Mouse (Mus musculus) adrenal gland, adult 2 months (tissue): ENCODE measurements around the gene Dnaic1. TPM values are rescaled to one million over a fixed set of nuclear protein-coding genes. Genes with fewer than 3 reads are reported as not detected.

ENCODE experiments used
- DNase-seq: peaks from one replicate; pipeline ENCODE4 v3.0.0; 2021
- polyA plus RNA-seq: library from polyadenylated mRNA; depleted of rRNA; stranded (reverse); fragments of >200 nt; gene quantifications from 2 replicates; pipeline ENCODE4 v1.2.3, GENCODE M21; 2012
- total RNA-seq, 2 experiments: library from RNA; stranded (reverse); gene quantifications; 2 replicates each; pipeline ENCODE4 v1.2.3; 2021

Dnaic1 gene
- total and polyA plus RNA-seq, 3 experiments: 0.43 to 0.46 TPM; not detected in 1

DNA sequence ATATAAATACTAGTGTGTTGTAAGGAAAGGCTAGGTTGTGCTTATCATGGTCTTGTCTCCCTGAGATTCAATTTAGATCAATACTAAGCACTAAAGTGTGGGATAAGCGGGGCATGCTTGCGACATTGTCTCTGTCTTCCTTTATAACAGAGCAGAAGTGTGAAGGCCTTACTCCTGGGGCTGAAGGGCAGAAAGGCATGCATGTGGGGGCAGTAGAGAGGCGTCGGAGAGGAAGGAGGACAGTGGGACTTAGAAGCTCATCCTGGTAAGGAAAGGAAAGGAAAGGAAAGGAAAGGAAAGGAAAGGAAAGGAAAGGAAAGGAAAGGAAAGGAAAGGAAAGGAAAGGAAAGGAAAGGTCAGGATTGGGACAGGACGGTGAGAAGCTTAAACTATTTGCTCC is 1.9 kb downstream of the Dnaic1 start:
- DNase-seq: no peak

DNA sequence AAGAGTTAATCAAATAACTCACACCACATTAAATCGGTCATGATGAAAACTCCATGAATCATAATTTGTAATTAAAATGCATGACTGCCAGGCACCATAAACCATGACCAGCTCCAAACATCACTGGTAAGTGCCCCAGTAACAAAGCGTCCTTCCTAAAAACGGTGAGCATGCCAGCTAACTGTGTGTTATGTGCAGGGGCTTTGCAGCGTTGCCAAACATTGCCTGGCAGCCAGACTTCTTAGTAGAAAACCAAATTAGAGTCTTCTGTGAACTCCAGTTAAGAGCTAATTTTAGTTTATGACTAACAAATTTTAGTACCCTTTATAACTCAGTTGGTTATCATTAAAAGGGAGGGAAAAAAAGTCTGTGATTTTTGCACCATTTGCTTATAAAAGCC is 3.9 kb downstream of the Dnaic1 start:
- no peak for DNase-seq

DNA sequence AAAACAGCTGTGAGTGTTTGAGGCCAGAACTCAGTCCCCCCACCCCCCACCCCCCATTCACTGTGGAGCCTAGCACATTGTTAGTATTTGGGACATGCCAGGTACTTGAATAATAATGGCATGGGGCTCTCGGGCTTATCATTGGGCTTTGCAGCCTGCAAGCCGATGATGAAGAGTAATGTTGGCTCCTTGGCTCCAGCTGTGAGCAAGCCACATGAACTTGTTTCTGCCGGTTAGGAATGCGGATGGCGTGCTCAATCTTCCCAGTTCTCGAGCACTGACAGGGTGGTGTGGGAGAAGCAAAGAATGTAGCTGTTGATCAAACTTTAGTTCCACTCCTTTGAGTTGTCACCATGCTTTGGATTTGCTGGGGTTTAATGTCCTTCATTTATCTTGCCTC is 6.3 kb downstream of the Dnaic1 start:
- no peak for DNase-seq

DNA sequence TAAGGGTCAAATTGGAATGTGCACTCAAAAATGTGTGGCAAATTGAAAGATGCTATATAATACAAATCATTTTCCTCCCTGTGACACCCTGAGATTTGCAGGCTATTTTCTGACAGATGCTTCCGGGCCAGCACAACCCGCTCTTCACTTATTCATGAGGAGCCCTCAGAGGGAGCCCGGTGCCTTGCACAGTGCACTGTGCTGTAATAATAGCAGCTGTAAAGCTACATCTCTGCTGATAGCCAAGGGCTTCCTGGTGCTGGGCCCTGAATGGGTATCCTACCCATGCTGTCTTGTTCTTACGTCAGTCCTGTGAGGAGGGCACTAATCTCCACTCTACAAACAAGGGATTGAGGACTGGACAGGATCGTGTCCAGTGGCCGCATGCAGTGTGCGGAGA is 13.8 kb downstream of the Dnaic1 start:
- DNase-seq: no peak

DNA sequence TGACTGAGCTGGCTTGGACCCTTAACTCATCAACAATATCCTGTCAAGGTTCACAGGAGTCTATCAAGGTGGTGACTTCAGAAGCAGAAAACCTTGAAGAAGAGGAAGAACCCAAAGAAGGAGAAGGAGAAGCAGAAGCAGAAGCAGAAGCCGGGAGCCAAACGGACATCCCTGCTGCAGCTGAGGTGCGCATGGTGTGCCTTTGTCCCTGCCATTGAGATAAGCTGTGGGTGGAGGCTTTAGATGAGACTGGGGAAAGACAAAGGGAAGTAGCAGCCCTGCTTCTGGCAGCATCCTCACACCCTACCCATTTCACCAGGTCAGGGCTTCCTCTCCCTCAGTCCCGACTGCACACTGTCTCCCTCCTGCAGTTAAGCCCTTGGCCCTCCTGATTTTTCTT is 33.2 kb downstream of the Dnaic1 start:
- DNase-seq: no peak

DNA sequence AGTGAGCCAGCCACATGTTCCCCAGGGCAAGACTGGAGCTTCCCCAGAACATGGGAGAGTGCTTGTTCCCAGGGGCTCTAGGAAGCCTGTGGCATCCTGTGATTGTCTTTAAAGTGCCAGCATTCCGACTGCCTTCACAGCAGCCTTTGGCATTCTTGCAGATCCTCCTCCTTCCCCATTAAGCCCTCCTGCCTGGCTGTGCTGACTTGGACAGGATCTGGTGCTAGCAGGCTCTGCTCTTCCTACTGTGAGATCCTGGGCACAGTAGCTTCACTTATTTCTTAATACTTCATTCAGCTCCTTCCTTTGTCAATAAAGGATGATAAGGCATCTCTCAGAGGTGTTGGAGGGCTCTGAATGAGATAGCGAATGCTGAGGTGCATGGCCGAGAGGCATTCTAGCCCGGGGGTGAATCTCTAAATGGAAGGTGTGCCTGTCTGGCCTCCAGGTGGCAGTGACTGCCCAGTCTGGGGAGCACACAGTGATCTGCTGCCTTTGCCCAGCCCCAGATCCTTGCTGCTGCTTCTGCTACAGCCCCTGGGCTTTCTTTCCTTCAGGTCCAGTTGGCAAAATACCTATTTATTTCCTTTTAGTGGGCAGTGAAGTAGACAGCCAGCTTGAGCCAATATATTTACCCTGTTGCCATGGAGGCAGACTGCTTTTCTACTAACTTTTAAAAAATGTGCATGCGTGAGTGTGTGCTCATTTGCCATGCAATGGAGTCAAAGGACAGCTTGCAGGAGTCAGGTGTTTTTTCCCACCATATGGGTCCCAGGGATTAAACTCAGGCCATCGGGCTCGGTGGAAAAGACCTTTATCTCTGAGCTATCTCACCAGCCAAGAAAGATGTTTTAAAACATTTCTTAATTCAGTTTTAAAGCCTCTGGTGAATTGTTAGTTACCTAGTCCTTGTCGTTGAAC is 35.2 kb downstream of the Dnaic1 start:
- no peak for DNase-seq

DNA sequence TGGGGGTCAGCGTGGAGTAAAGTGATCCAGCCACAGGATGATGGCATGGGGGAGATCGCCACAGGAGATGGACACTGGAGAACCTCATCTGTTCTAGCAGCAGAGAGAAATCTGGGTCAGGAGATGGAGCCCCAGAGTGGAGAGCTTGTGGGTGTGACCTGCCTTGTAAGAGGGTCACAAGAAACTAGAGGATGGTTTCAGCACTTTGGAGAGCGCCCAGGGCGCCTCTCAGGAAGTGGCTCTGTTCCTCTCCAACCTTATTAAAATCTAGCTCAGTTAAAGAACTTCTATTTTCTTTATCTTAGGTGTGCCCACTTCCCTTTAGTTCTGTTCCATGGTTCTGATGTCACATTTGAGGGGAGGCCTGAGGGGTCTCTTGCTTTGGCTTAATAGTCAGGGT is 37.2 kb downstream of the Dnaic1 start:
- peak; percentile 48 for DNase-seq

DNA sequence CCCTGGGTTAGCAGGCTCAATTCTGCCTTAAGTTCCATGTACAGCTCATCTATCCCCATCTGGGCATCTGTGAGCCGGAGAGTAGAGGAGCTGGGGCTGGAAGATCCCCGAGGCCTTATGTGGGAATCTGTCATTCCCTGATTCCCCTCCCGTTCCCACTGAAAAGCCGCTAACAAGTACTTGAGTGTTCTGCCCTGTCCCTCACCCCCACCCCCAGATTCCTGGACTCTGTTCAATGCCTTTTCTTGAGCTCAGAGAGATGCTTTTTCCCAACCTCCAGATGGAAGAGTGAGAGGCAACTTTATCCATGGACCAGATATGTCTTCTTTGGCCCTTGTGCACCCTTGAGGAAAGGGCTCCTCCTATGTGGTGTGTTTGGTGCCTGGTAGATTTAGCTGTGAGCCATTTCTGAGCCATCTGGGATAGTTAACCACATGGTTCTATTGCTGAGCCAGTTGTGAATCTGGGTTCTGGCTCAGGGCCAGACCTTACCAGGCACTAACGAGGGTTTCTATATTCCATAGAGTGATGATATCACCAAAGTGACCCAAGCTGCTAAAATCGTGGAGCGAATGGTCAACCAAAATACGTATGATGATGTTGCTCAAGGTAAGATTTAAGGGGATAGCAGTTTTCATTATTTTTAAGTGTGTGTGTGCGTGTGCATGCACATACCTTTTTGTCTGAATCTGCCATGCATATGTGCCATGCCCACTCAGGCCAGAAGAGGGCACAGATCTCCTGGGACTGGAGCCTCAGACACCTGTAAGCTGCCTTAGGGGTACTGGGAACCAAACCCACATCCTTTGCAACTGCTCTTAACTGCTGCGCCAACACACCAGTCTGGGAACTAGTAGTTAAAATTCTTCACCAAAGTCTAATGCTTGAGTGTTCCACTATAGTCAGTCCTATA is 40.4 kb downstream of the Dnaic1 start:
- DNase-seq: no peak

DNA sequence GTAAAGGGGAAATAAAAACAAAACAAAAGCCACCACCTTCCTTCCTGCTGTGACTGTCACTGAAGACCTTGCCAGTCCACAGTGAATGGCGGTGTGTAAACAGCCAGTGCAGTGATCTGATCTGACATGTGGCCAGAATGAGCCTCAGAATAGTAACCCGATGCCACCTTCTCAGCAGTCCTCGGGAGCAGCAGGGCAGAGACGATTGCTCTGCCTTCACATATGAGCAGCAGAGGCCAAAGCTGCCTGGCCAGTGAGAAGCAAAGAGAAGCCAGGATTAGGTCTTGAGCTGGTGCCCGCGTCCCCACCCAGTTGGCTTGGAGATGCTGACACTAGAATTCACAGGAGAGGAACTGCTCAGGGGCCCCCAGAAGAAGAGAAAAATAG is 41.0 kb downstream of the Dnaic1 start:
- DNase-seq: no peak

DNA sequence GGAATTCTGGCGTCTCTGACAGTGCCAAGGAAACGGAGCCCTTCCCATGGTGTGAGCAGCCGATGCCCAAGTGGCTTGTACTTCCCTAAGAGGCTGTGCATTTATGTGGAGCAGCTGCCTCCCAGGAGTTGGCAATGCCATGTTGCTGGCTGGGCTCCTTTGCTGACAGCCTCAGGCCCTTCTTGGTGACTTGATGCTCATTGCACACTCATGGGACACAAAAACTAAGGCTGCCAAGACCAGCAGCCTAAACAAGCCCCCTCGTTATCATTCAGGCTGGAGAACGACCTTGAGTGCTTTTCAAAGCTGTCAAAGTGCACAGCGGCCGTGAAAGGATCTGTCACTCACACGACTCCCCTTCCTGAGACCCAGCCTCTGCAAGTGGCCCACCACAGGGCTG is 42.6 kb downstream of the Dnaic1 start:
- no peak for DNase-seq

DNA sequence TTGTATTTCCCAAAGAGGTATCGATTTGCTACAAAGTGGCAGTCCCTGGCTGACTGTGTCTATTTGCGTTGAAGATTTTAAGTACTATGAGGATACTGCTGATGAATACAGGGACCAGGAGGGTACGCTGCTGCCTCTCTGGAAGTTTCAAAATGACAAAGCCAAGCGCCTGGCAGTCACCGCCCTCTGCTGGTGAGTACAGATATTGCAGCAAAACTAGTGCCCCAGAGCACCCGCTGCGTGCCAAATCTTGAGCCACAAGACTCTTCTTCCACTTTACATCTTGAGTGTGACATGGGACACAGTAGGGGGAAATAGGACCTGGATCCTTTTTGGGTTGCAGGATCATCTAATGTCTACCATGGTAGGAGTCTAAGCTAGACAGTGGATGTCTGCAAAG is 44.6 kb downstream of the Dnaic1 start:
- DNase-seq: peak; percentile 71

DNA sequence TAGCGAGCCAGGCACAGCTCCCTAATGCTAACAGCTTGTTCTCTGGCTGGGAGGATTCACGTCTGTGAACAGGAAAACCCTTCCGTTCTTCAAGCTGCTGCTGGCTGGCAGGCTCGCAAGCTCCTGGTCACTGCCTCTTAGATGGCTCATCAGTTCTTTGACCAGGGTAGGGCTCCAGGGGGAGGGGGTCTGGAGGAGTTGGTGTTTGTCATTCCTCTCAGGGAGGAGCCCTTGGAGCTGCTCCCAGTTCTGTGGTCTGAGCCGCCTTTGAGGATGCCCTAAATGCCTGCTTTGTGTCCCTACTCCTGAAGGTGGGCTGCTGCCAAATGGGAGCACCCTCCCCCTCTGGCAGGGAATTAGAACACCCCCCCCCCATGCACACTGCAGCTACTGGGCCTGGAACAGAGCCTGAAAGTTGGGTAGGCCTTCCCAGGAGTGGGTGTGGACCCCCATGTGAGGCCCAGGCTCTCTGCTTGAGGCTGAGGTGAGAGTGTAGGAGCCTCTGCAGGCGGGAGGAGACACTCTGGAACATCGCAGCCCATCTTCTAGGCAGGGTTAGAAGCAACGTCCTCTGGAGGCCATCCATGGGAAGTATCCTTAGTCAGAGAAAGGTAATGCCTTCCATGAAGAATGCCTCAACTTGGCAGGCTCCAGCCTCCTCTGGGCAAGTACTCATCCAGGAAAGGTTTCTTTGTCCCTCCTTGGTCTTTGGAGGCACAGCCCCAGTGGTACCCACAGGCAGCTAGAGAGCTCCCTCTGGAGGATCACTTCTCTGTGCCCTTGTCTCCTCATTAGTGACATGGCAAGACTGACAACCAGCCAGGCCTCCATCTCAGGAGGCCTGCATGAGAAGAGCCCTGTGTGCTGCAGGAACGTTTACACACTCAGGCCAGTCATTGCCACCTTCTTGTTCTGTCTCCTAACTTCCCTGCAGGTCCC is 46.4 kb downstream of the Dnaic1 start:
- no peak for DNase-seq

DNA sequence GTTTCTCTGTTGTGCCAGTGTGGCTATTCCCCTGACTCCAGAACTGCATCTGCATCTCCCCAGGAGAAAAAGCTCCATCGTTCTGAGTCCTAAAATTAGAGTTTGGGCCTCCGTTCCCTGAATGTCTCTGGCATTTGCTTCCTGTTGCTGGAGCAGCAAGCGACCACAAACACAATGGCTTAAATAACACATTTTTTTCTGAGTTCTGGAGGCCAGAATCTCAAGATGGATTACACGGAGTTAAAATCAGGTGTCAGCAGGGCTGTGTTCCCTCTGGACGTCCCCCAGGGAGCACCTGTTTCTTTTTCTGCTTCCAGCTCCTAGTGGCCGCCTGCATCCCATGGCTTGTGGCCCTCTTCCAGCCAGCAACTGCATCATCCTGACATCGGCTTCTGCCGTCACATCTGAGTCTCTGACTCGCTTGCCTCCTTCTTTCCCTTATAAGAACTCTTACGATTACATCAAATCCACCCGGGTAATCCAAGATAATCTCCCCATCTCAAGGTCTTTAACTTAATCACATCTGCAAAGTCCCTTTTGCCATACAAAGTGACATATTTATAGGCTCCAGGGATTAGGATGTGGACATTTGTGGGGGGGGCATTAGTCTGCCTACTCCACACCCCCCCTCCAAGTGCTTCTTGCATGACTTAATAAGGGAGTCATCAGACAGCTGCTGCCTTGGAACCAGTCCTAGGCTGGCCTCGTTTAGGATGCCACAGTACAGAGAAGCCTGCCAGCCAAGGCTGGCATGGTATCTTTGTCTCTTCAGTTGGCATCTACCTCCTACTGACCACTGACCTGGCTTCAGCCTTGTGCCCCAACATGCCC is 49.6 kb downstream of the Dnaic1 start:
- peak; percentile 33 for DNase-seq

DNA sequence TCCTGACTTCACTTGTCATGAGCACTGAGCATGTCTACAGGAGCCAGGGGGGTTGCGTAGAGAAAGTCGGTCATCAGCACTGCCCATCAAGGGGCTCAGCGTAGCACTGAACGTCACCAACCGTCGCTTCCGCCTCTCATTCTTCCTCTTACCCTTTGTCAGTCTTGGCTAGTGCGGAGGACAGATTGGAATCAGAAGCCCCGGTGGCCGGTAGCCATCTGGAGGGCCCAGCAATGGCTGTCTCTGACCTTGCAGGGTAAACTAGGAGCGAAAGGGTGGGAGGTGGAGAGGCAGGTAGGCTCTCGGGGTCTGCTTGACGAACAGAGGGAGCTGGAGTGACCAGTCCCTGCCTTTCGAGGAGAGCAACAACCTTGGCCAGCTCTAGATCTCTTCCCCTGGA is 52.5 kb downstream of the Dnaic1 start:
- DNase-seq: no peak

DNA sequence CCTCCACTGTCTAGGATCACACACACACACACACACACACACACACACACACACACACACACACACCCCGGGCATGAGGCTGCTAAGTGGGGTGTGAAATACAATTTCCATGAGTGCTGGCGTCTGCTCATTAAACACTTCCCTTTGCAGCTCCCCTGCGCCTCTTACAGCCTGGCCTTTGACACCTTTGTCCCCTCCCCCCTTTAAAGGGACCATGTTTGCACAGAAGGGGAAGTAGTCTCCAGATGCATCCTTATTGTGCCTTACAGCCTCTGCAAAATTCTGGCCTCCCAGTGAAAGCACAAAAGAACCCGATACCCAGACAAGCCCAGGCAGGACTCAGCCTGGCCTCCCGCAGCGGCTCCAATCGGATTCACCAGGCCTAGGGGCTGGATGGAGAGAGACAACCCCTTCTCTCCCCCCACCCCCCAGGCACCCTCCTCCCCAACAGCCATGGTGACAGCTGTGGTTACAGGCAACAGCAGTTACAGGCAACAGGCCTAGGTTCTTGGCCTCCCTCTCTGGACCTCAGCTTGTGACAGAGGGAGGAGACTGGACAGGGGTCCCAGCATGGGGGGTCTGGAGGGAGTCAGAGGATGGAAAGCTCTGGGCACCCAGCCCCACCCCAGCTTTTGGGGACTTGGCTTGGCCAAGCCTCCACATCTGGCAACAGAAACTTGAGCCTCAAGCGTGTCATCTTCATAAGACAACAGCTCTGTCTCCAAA is 58.8 kb downstream of the Dnaic1 start:
- DNase-seq: no peak

DNA sequence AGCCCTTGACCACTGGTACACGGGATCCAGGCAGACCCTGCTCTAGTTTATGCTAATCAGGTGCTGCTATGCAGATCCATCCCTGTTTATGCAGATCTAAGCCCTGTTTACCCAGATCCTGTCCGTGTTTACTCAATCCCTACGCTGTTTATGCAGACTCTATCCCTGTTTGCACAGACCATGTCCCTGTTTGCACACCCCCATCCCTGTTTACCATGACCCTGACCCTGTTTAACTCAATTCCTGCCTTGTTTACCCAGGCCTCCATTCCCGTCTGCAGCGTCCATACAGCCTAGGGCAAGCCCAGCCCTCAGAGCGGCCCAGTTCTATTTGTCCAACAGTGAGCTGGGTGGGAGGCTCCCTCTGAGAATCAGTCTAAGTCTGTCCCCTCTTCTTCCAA is 60.6 kb downstream of the Dnaic1 start:
- no peak for DNase-seq

DNA sequence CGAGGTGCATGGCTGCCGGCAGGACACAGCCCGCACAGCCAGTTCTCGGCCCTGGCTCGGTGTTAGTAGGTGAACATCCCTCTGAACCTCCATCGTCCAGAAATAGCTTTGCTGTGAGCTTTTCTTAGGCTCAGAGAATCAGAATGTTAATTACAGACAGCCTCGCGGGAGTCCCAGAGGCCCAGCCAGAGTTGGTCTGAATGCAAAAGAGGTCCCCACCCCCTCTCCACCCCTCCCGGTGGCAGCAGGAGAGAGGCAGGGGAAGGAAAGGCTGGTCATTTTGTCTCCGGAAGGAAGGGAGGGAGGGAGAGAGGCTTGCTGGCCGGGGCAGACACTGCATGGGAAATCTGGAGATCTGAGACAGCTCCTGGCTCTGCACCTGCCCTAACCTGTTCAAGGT is 61.8 kb downstream of the Dnaic1 start:
- DNase-seq: peak; percentile 44

DNA sequence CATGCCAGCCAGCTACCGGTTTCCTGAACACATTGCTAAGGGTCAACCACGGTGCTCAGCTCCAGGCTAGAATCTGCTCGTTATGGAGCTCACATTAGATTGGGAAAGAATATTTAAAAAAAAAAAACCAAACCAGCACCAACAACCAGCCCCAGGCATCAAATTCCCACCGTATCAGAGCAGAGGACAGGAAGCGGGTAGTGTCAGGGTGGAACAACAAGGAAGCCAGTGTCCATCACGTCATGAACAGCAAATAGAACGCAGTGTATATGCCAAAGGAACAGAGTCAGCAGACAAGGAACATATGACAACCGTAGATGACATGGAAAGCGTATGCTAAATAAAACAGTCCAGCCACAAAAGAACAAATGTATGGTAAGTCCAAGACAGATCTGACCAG is 63.4 kb downstream of the Dnaic1 start:
- no peak for DNase-seq

DNA sequence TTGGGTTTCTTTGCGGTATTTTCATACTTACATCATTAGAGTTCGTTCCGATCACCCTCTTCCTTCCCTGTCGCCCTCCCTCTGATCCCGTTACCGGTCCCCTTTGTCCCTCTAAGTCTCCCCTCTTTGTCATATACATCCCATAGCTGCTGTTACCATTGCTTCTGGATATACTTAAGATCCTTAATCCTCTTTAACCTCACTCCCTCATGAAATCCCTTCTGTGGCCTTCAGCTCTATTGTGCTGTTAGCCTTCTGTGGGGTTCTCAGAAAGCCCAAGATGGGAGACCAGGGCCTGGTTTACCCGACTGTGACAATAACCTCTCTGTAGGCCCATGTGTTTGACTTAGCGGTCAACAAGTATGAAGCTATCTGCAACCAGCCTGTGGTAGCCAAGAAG is 65.1 kb downstream of the Dnaic1 start:
- no peak for DNase-seq

DNA sequence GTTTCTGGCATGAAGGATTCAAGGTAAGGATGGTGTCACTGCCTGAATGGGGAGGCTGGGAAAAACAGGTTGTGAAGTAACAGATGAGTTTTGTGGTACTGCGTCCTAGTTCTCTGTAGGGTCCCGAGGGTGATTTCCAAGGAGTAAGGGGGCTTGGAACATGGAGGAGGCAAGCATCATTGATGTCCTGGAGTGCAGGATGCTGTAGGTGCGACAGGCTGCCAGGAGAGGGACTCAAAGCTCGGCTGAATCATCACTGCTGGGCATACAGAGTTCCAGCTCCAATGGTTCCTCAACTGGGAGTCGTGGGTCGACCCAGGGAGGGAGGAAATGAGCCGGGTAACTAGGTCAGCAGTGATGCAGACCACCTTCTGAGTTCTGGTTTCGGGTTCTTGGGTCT is 65.6 kb downstream of the Dnaic1 start:
- DNase-seq: no peak
